Mouse (Mus musculus) kidney, adult 9 months (tissue): Measurements from ENCODE around the gene Kcnj16.

Experiments
- DNase-seq: peaks from one replicate; pipeline ENCODE4 v3.0.0; 2022

Gene Kcnj16

GRCm38 (mm10) chr11:110967762-110968135 is at the start of gene Kcnj16:
Kcnj16 (plus strand) TSS chr11:110968033.
- DNase-seq: peak; percentile 97

- DNase-seq: no peak
These were observed 48.9 kb upstream of the Kcnj16 start for GRCm38 (mm10) chr11:110918808-110919465.

GRCm38 (mm10) chr11:110935699-110936098 is 32.1 kb upstream of the Kcnj16 start:
- DNase-seq: no peak

GRCm38 (mm10) chr11:110942280-110942679 is 25.6 kb upstream of the Kcnj16 start:
- DNase-seq: no peak

- DNase-seq: no peak
These were observed 25.1 kb upstream of the Kcnj16 start for GRCm38 (mm10) chr11:110942695-110943135.

GRCm38 (mm10) chr11:110956665-110957064 is 11.2 kb upstream of the Kcnj16 start:
- no peak for DNase-seq

GRCm38 (mm10) chr11:110961592-110962021 is 6.2 kb upstream of the Kcnj16 start:
- DNase-seq: peak; percentile 87

GRCm38 (mm10) chr11:110967019-110967761 is 643 bp upstream of the Kcnj16 start:
- peak; percentile 35 for DNase-seq

GRCm38 (mm10) chr11:110968901-110969300 is 1.1 kb downstream of the Kcnj16 start:
- peak; percentile 64 for DNase-seq

- peak; percentile 67 for DNase-seq
These were observed 17.7 kb downstream of the Kcnj16 start for GRCm38 (mm10) chr11:110985508-110985907.

- peak; percentile 83 for DNase-seq
These were observed 18.1 kb downstream of the Kcnj16 start for GRCm38 (mm10) chr11:110985949-110986348.

- DNase-seq: no peak
These were observed 25.8 kb downstream of the Kcnj16 start for GRCm38 (mm10) chr11:110993616-110994015.

- no peak for DNase-seq
These were observed 29.4 kb downstream of the Kcnj16 start for GRCm38 (mm10) chr11:110997211-110997610.

- no peak for DNase-seq
These were observed 37.3 kb downstream of the Kcnj16 start for GRCm38 (mm10) chr11:111005103-111005502.

- DNase-seq: no peak
These were observed 41.6 kb downstream of the Kcnj16 start for GRCm38 (mm10) chr11:111009471-111009870.

- DNase-seq: no peak
These were observed 48.4 kb downstream of the Kcnj16 start for GRCm38 (mm10) chr11:111016206-111016605.

GRCm38 (mm10) chr11:111020211-111020610 is 52.4 kb downstream of the Kcnj16 start:
- DNase-seq: no peak

- DNase-seq: no peak
These were observed 54.9 kb downstream of the Kcnj16 start for GRCm38 (mm10) chr11:111022681-111023281.

- peak; percentile 49 for DNase-seq
These were observed 74.3 kb downstream of the Kcnj16 start for GRCm38 (mm10) chr11:111042175-111042574.

GRCm38 (mm10) chr11:111043298-111043697 is 75.5 kb downstream of the Kcnj16 start:
- no peak for DNase-seq

- DNase-seq: no peak
These were observed 86.4 kb downstream of the Kcnj16 start for GRCm38 (mm10) chr11:111054252-111054651.

GRCm38 (mm10) chr11:111054854-111055822 is 87.3 kb downstream of the Kcnj16 start:
- DNase-seq: no peak

- no peak for DNase-seq
These were observed 88.2 kb downstream of the Kcnj16 start for GRCm38 (mm10) chr11:111056030-111056429.
